Mouse (Mus musculus) thymus, postnatal 0 days (tissue): ENCODE measurements around the gene Rasgef1b. TPM values are rescaled to one million over a fixed set of nuclear protein-coding genes. Genes with fewer than 3 reads are reported as not detected.

Source experiments
- DNase-seq: peaks from one replicate; pipeline ENCODE4 v3.0.0-alpha.2; 2015; ENCODE audit warnings: low spot score
- polyA plus RNA-seq: library from polyadenylated mRNA; unstranded; fragments of >200 nt; fragmentation: Nextera tagmentation; extraction: Ambion mirVana; gene quantifications from 2 replicates; pipeline ENCODE4 v1.2.1, GENCODE M21; 2015

Gene Rasgef1b
- polyA plus RNA-seq, 1 experiment from 2014 or later, result 12.0 TPM

- no peak for DNase-seq
Observed at GRCm38 (mm10) chr5:99325301-99325700, 403.6 kb downstream of the Rasgef1b start.

- DNase-seq, result no peak
Observed at GRCm38 (mm10) chr5:99320783-99321182, 408.1 kb downstream of the Rasgef1b start.

- no peak for DNase-seq
Observed at GRCm38 (mm10) chr5:99297939-99298338, 430.9 kb downstream of the Rasgef1b start.

- no peak for DNase-seq
Observed at GRCm38 (mm10) chr5:99296348-99296747, 432.5 kb downstream of the Rasgef1b start.

GRCm38 (mm10) chr5:99292287-99292851 is 436.5 kb downstream of the Rasgef1b start:
- DNase-seq, result no peak

- DNase-seq, result no peak
Observed at GRCm38 (mm10) chr5:99291084-99291830, 437.6 kb downstream of the Rasgef1b start.

GRCm38 (mm10) chr5:99288262-99288661 is 440.6 kb downstream of the Rasgef1b start:
- no peak for DNase-seq

- no peak for DNase-seq
Observed at GRCm38 (mm10) chr5:99287647-99288185, 441.1 kb downstream of the Rasgef1b start.

- DNase-seq, result no peak
Observed at GRCm38 (mm10) chr5:99286575-99286974, 442.3 kb downstream of the Rasgef1b start.

- DNase-seq, result no peak
Observed at GRCm38 (mm10) chr5:99286024-99286423, 442.8 kb downstream of the Rasgef1b start.

GRCm38 (mm10) chr5:99284369-99284768 is 444.5 kb downstream of the Rasgef1b start:
- no peak for DNase-seq

GRCm38 (mm10) chr5:99283636-99284035 is 445.2 kb downstream of the Rasgef1b start:
- DNase-seq, result no peak

- DNase-seq, result no peak
Observed at GRCm38 (mm10) chr5:99280536-99280935, 448.3 kb downstream of the Rasgef1b start.

- no peak for DNase-seq
Observed at GRCm38 (mm10) chr5:99279016-99279757, 449.7 kb downstream of the Rasgef1b start.

GRCm38 (mm10) chr5:99278364-99278763 is 450.5 kb downstream of the Rasgef1b start:
- no peak for DNase-seq

- DNase-seq, result no peak
Observed at GRCm38 (mm10) chr5:99277536-99277935, 451.3 kb downstream of the Rasgef1b start.

- DNase-seq, result no peak
Observed at GRCm38 (mm10) chr5:99274119-99274563, 454.7 kb downstream of the Rasgef1b start.

GRCm38 (mm10) chr5:99271531-99271930 is 457.3 kb downstream of the Rasgef1b start:
- no peak for DNase-seq

GRCm38 (mm10) chr5:99269131-99269530 is 459.7 kb downstream of the Rasgef1b start:
- no peak for DNase-seq

GRCm38 (mm10) chr5:99267338-99267737 is 461.5 kb downstream of the Rasgef1b start:
- no peak for DNase-seq

GRCm38 (mm10) chr5:99266301-99266700 is 462.6 kb downstream of the Rasgef1b start:
- DNase-seq, result no peak
